In the genomic region with DNA sequence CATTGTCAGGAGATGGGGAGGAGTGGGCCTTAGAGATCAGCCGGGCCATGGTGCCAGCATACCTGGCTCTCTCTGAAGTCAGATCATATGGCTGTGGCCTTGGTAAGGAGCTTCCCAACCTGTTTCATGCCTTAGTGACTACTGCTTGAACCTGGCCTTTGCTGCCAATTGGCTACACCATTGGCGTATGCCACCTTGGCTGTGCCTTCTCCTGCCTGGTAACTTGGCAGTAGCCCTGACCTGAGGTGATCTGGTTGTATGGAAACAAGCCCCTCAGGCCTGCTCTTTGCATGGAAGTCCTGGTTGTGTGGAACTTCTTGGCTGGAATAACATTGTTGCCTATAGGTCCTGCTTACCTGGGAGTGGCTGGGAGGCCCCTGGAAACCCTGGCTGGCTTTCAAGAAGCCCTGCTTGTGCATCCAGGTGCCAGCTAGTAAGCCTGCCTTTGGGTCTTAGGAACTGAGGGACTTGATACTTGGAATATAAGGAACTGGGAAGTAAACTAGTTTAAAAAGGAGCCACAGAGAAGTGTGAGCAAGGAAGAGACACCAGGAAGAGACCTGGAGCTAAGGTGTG, we compare ENCODE assay signal across 15 mouse cellular contexts. TPM values are rescaled to one million over a fixed set of nuclear protein-coding genes. Genes with fewer than 3 reads are reported as not detected.
DNase-seq lines count a peak whose midpoint lies in the region; TF ChIP-seq lines count a peak whose summit lies in the region.
"Had no signal": no experiment of that assay in that cellular context is flagged by ENCODE, and none has a peak within 500 bp of the region (broad histone marks: within the 10 kb centered on the region; RNA-seq: fewer than 3 reads in every experiment).

No protein-coding gene starts in this region.

- H3K27ac ChIP-seq in gastrocnemius, adult 2 months = peak overlapping the region; percentile 20
- H3K27ac ChIP-seq in spleen, adult 2 months (ENCODE audit: insufficient read depth, low read length) = peak overlapping the region; percentile 93
- H3K27ac ChIP-seq in cortical plate, adult 2 months (ENCODE audit: insufficient read depth, low read length) = 0 out of 2 replicates have a peak overlapping the region, but pooled peaks have one; percentile 32
- H3K27ac ChIP-seq: liver, embryonic 14.5 days; stomach, embryonic 15.5 days had no signal

- peaks cover 38% of the 10 kb centered on the region for H3K4me1 ChIP-seq in spleen, adult 2 months (ENCODE audit: control insufficient read depth, insufficient read depth, insufficient read length)
- peaks cover 4% of the 10 kb centered on the region; the same call in 1 of the 2 replicates for H3K4me1 ChIP-seq in cortical plate, adult 2 months (ENCODE audit: control insufficient read depth, insufficient read depth, low read length)
- peaks cover 19% of the 10 kb centered on the region; the same call in 1 of the 2 replicates for H3K4me1 ChIP-seq in lung, adult 2 months (ENCODE audit: control insufficient read depth, insufficient read depth, low read length)

- no peak for TF ChIP-seq CTCF in gastrocnemius, adult 2 months (IDR thresholded peaks at IDR 0.05)
- TF ChIP-seq CTCF in spleen, adult 2 months (IDR thresholded peaks at IDR 0.05; ENCODE audit: extremely low read depth, insufficient read depth, insufficient read length, insufficient replicate concordance) = no peak
- TF ChIP-seq CTCF in cortical plate, adult 2 months (IDR thresholded peaks at IDR 0.05; ENCODE audit: extremely low read depth, insufficient read depth, low read length) = no peak
- TF ChIP-seq CTCF in lung, adult 2 months (IDR thresholded peaks at IDR 0.05; ENCODE audit: insufficient read depth, low read length) = no peak

- no peak for TF ChIP-seq POLR2A in spleen, adult 2 months (IDR thresholded peaks at IDR 0.05; ENCODE audit: low read depth, low read length)
- no peak for TF ChIP-seq POLR2A in cortical plate, adult 2 months (IDR thresholded peaks at IDR 0.05; ENCODE audit: extremely low read depth, insufficient read depth, low read length)
- no peak for TF ChIP-seq POLR2A in lung, adult 2 months (IDR thresholded peaks at IDR 0.05; ENCODE audit: borderline replicate concordance, extremely low read depth, low read depth, low read length)

- H3K27me3 ChIP-seq in spleen, adult 2 months (ENCODE audit: control insufficient read depth, insufficient read depth, low read length) = no peaks in the 10 kb centered on the region
- H3K27me3 ChIP-seq: stomach, embryonic 15.5 days had no signal

- 77% methylated on average over 2 of the region's 2 CpGs for WGBS in spleen, adult 2 months
- 86% methylated on average over 2 of the region's 2 CpGs for WGBS in lung, adult 2 months

- no peak overlapping the region for H3K4me3 ChIP-seq in gastrocnemius, adult 2 months
- no peak overlapping the region; the same call in 1 of the 2 replicates for H3K4me3 ChIP-seq in spleen, adult 2 months (ENCODE audit: extremely low read depth, insufficient read depth, insufficient read length)
- no peak overlapping the region for H3K4me3 ChIP-seq in cortical plate, adult 2 months (ENCODE audit: insufficient read depth, low read length)
- no peak overlapping the region for H3K4me3 ChIP-seq in lung, adult 2 months (replicated peaks; ENCODE audit: extremely low read depth, low read depth, low read length)
- H3K4me3 ChIP-seq: stomach, embryonic 15.5 days had no signal

- no peaks in the 10 kb centered on the region for H3K36me3 ChIP-seq in spleen, adult 2 months (ENCODE audit: control insufficient read depth, insufficient read depth, low read length)
- H3K36me3 ChIP-seq: stomach, embryonic 15.5 days had no signal

- intact Hi-C loops in gastrocnemius, adult 2 months (cut with DNase I) = no loop called here

- no peak for DNase-seq in gastrocnemius, adult 2 months
- no peak for DNase-seq in gastrocnemius, adult 8-10 months (ENCODE audit: low spot score in 2 of 2)
- DNase-seq in spleen, adult 2 months (ENCODE audit: low read depth in 1 of 2, low spot score in 2 of 2) = no peak
- DNase-seq in spleen, postnatal 36 days (ENCODE audit: low spot score in 2 of 2) = no peak
- no peak for DNase-seq in lung, adult 2 months
- DNase-seq in urinary bladder, postnatal 14 days (ENCODE audit: low spot score) = no peak
- DNase-seq in spleen, postnatal 14 days (ENCODE audit: low spot score in 2 of 2) = no peak
- DNase-seq: adrenal gland, postnatal 36 days; heart, postnatal 4 days; kidney, adult 18-20 months; lung, postnatal 4 days had no signal

RNA-seq across cellular contexts. Expression of a gene that starts 6.3 kb away (rescaled TPM):
- 1 to 10 TPM; 1.8 to 3.1 TPM for total RNA-seq in gastrocnemius, adult 2 months (2021)
- total RNA-seq in gastrocnemius, adult 8-10 months (2022) = 1 to 10 TPM; 1.6 to 3.8 (median 2.9) TPM
- 37.5 and 40.8 TPM in 2 replicates for polyA plus RNA-seq in spleen, adult 2 months (2012; rRNA removed)
- 39.2 and 46.7 TPM in 2 replicates for polyA plus RNA-seq in cortical plate, adult 2 months (2012; rRNA removed)
- 23.7 and 24.0 TPM in 2 replicates for polyA plus RNA-seq in lung, adult 2 months (2012; rRNA removed)

RNA-seq across cellular contexts. Expression of a gene that starts 29.2 kb away (rescaled TPM):
- total RNA-seq in gastrocnemius, adult 2 months (2021) = 10 to 100 TPM; 11.1 to 14.1 TPM
- 10 to 100 TPM in 3 of 4 experiments, 1 to 10 TPM in 1; 9.2 to 15.0 (median 10.6) TPM for total RNA-seq in gastrocnemius, adult 8-10 months (2022)
- 85.8 and 96.9 TPM in 2 replicates for polyA plus RNA-seq in spleen, adult 2 months (2012; rRNA removed)
- 153 and 155 TPM in 2 replicates for polyA plus RNA-seq in cortical plate, adult 2 months (2012; rRNA removed)
- 116 and 118 TPM in 2 replicates for polyA plus RNA-seq in lung, adult 2 months (2012; rRNA removed)

RNA-seq across cellular contexts. Expression of a gene that starts 33.2 kb away (rescaled TPM):
- total RNA-seq in gastrocnemius, adult 2 months (2021) = not detected
- not detected for total RNA-seq in gastrocnemius, adult 8-10 months (2022)
- 0.06 and 0.40 TPM in 2 replicates for polyA plus RNA-seq in spleen, adult 2 months (2012; rRNA removed)
- polyA plus RNA-seq in cortical plate, adult 2 months (2012; rRNA removed) = 31.3 and 37.6 TPM in 2 replicates
- 0.12 and 0.55 TPM in 2 replicates for polyA plus RNA-seq in lung, adult 2 months (2012; rRNA removed)
- total RNA-seq: adrenal gland, postnatal 36 days; common myeloid progenitor, adult 5-6 weeks had no signal

RNA-seq across cellular contexts. Expression of a gene that starts 34.1 kb away (rescaled TPM):
- not detected for total RNA-seq in gastrocnemius, adult 2 months (2021)
- total RNA-seq in gastrocnemius, adult 8-10 months (2022) = not detected
- polyA plus RNA-seq in spleen, adult 2 months (2012; rRNA removed) = not detected in 2 replicates
- polyA plus RNA-seq in cortical plate, adult 2 months (2012; rRNA removed) = 1.0 TPM in 2 replicates
- not detected in 2 replicates for polyA plus RNA-seq in lung, adult 2 months (2012; rRNA removed)
- total RNA-seq: adrenal gland, postnatal 36 days; common myeloid progenitor, adult 5-6 weeks; heart, postnatal 4 days had no signal

RNA-seq across cellular contexts. Expression of a gene that starts 45.5 kb away (rescaled TPM):
- total RNA-seq in gastrocnemius, adult 2 months (2021) = 10 to 100 TPM in 1 of 2 experiments, 1 to 10 TPM in 1; 8.7 to 21.6 TPM
- 10 to 100 TPM; 11.4 to 15.5 (median 13.8) TPM for total RNA-seq in gastrocnemius, adult 8-10 months (2022)
- 34.2 and 40.4 TPM in 2 replicates for polyA plus RNA-seq in spleen, adult 2 months (2012; rRNA removed)
- polyA plus RNA-seq in cortical plate, adult 2 months (2012; rRNA removed) = 34.8 and 36.6 TPM in 2 replicates
- 39.5 and 40.4 TPM in 2 replicates for polyA plus RNA-seq in lung, adult 2 months (2012; rRNA removed)

Comparison
In these comparisons a context has a peak if more than half of its experiments do, and no peak if none do; other contexts are left out.
1. H3K27ac ChIP-seq: peak in every context shown above with its lines; median percentile 93 in spleen, adult 2 months; 32 in cortical plate, adult 2 months; 20 in gastrocnemius, adult 2 months.
2. RNA of a gene that starts 33.2 kb away (polyA plus RNA-seq): 31.3 to 37.6 TPM in cortical plate, adult 2 months; 0.06 to 0.40 TPM in spleen, adult 2 months and 0.12 to 0.55 TPM in lung, adult 2 months; every median in the first group is over 10 times any median in the second.